Mouse (Mus musculus) midbrain, embryonic 15.5 days (tissue): ENCODE measurements at regions not wholly inside any gene's neighbourhood (a gene's known extent, or its start where the extent isn't known, plus 50 kb on each side); places are given as distances from the start of the nearest gene placed in this dataset.

ENCODE experiments used
- ATAC-seq: fragments of 200-750 bp; cut with Nextera tagmentation; replicated peaks from 2 replicates; pipeline ENCODE4 v1.8.0; 2017; ENCODE audit warnings: moderate TSS enrichment
- H3K27ac ChIP-seq: fragments of 300-500 bp; sonication (generic); 2 replicates; pipeline ENCODE4 v1.5.1; 2015; ENCODE audit warnings: mild to moderate bottlenecking, inconsistent platforms
- H3K27me3 ChIP-seq: fragments of 300-500 bp; sonication (generic); replicated peaks from 2 replicates; pipeline ENCODE4 v1.6.1; 2015; ENCODE audit warnings: inconsistent platforms
- H3K36me3 ChIP-seq: fragments of 300-500 bp; sonication (generic); replicated peaks from 2 replicates; pipeline ENCODE4 v1.6.1; 2015; ENCODE audit warnings: inconsistent platforms
- H3K4me1 ChIP-seq: fragments of 300-500 bp; sonication (generic); 2 replicates; pipeline ENCODE4 v1.6.1; 2015; ENCODE audit warnings: inconsistent platforms
- H3K4me2 ChIP-seq: fragments of 300-500 bp; sonication (generic); 2 replicates; pipeline ENCODE4 v1.6.1; 2015; ENCODE audit warnings: inconsistent platforms, mild to moderate bottlenecking, moderate library complexity
- H3K4me3 ChIP-seq: fragments of 300-500 bp; sonication (generic); 2 replicates; pipeline ENCODE4 v1.5.1; 2015; ENCODE audit warnings: mild to moderate bottlenecking, inconsistent platforms
- H3K9ac ChIP-seq: fragments of 300-500 bp; sonication (generic); 2 replicates; pipeline ENCODE4 v1.6.1; 2015; ENCODE audit warnings: mild to moderate bottlenecking, inconsistent platforms
- H3K9me3 ChIP-seq: fragments of 300-500 bp; sonication (generic); 2 replicates; pipeline ENCODE4 v1.6.1; 2016; ENCODE audit warnings: inconsistent platforms
- WGBS: fragments of 180-500 bp; shearing (Covaris S2); methylation state at CpG from one replicate; pipeline ENCODE4 v1.1.7; 2015; ENCODE audit warnings: mixed read lengths; 5-methylcytosine and 5-hydroxymethylcytosine counted together

DNA sequence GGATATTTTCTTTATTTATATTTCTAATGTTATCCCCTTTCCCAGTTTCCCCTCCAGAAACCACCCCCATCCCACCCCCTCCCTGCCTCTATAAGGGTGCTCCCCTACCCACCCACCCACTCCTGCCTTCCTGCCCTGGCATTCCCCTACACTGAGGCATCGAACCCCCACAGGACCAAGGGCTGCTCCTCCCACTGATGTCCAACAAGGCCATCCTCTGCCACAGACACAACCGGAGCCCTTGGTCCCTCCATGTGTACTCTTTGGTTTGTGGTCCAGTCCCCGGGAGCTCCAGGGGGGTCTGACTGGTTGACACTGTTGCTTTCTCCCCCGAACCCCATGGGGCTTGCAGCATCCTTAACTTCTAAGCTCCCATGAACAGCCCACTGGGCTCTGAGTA, 688.4 kb downstream of the Basp1 start:
- H3K4me2 ChIP-seq, result no peak overlapping the region
- no peaks in the 10 kb centered on the region for H3K4me1 ChIP-seq
- 84% methylated on average over 4 of the region's 4 CpGs for WGBS
- no peak overlapping the region for H3K27ac ChIP-seq
- no peaks in the 10 kb centered on the region for H3K36me3 ChIP-seq
- no peaks in the 10 kb centered on the region for H3K27me3 ChIP-seq
- H3K4me3 ChIP-seq, result no peak overlapping the region
- ATAC-seq, result no peak
- H3K9me3 ChIP-seq, result no peaks in the 10 kb centered on the region
- no peak overlapping the region for H3K9ac ChIP-seq

- peak; percentile 87 for ATAC-seq
Observed at GRCm38 (mm10) chr15:24724664-24725063, 688.9 kb downstream of the Basp1 start.

DNA sequence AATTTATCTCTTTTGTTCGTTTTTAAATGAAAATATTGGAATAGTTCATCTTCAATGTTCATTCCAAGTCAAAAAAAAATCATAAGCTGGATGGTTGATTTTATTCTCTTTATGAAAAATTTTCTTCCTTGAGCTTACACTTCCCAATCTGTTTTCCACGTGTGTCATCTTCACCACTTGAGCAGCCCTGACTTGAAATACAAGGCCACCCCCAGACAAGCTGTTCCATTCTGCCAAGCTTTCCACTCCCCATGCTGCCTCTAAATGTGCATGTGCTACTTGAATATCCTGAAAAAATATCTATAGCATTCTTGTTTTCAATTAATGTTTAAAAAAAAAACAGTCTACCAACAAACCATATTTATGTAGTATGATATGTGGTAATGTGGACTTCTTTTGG, 693.2 kb downstream of the Basp1 start:
- H3K9me3 ChIP-seq, result no peaks in the 10 kb centered on the region
- no peak overlapping the region for H3K27ac ChIP-seq
- no peaks in the 10 kb centered on the region for H3K36me3 ChIP-seq
- H3K27me3 ChIP-seq, result no peaks in the 10 kb centered on the region
- no peak for ATAC-seq
- H3K4me1 ChIP-seq, result no peaks in the 10 kb centered on the region
- no peak overlapping the region for H3K4me3 ChIP-seq
- H3K9ac ChIP-seq, result no peak overlapping the region
- 75% methylated on average over 2 of the region's 2 CpGs for WGBS
- no peak overlapping the region for H3K4me2 ChIP-seq

More at GRCm38 (mm10) chr15:24724664-24725063, 688.9 kb downstream of the Basp1 start:
- H3K9ac ChIP-seq, result no peak overlapping the region
- H3K9me3 ChIP-seq, result no peaks in the 10 kb centered on the region
- no peaks in the 10 kb centered on the region for H3K27me3 ChIP-seq
- no peak overlapping the region for H3K4me2 ChIP-seq
- H3K27ac ChIP-seq, result no peak overlapping the region
- H3K36me3 ChIP-seq, result no peaks in the 10 kb centered on the region
- H3K4me1 ChIP-seq, result no peaks in the 10 kb centered on the region
- H3K4me3 ChIP-seq, result no peak overlapping the region
- WGBS, result 43% methylated on average over 4 of the region's 4 CpGs

GRCm38 (mm10) chr15:24682167-24682566, 731.4 kb downstream of the Basp1 start:
- no peak overlapping the region for H3K27ac ChIP-seq
- H3K36me3 ChIP-seq, result no peaks in the 10 kb centered on the region
- no peaks in the 10 kb centered on the region for H3K9me3 ChIP-seq
- 76% methylated on average over 4 of the region's 4 CpGs for WGBS
- H3K27me3 ChIP-seq, result no peaks in the 10 kb centered on the region
- no peak overlapping the region for H3K4me2 ChIP-seq
- no peak for ATAC-seq
- H3K4me1 ChIP-seq, result no peaks in the 10 kb centered on the region
- H3K9ac ChIP-seq, result no peak overlapping the region
- H3K4me3 ChIP-seq, result no peak overlapping the region

GRCm38 (mm10) chr15:24648938-24649337, 764.6 kb downstream of the Basp1 start:
- no peak overlapping the region for H3K4me2 ChIP-seq
- no peaks in the 10 kb centered on the region for H3K27me3 ChIP-seq
- no peaks in the 10 kb centered on the region for H3K4me1 ChIP-seq
- H3K27ac ChIP-seq, result no peak overlapping the region
- 83% methylated on average over 1 of the region's 1 CpGs for WGBS
- H3K36me3 ChIP-seq, result no peaks in the 10 kb centered on the region
- peak; percentile 76 for ATAC-seq
- H3K9me3 ChIP-seq, result no peaks in the 10 kb centered on the region
- no peak overlapping the region for H3K9ac ChIP-seq
- no peak overlapping the region for H3K4me3 ChIP-seq

GRCm38 (mm10) chr15:24635620-24636019, 777.9 kb downstream of the Basp1 start:
- Histone ChIP-seq H3K27ac (no peak overlapping the region), H3K4me3 (no peak overlapping the region), H3K9me3 (no peaks in the 10 kb centered on the region), H3K4me2 (no peak overlapping the region), H3K9ac (no peak overlapping the region), H3K27me3 (no peaks in the 10 kb centered on the region), H3K4me1 (no peaks in the 10 kb centered on the region), H3K36me3 (no peaks in the 10 kb centered on the region)
- no peak for ATAC-seq
- 22% methylated on average over 2 of the region's 2 CpGs for WGBS

DNA sequence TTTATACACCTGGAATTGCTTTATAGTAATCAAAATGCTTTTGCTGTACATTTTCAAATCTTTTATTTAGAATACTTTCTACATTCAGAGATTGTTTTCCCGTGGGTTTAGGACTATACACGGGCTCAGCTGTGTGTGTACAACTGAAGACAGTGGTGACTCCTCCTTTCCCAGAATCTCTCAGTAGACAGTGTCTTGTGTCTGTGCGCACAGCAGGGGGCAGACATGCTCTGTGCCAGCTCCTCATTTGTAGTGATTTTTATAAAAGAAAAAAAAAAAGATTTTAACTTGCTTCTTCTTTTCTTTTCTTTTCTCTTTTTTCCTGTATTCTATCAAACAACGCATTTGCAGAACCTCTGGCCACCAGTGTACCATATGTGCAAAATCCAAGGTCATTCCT, 817.3 kb downstream of the Basp1 start:
- no peak overlapping the region for H3K4me3 ChIP-seq
- H3K9ac ChIP-seq, result no peak overlapping the region
- no peaks in the 10 kb centered on the region for H3K27me3 ChIP-seq
- WGBS, result 31% methylated on average over 4 of the region's 4 CpGs
- ATAC-seq, result peak; percentile 88
- H3K9me3 ChIP-seq, result no peaks in the 10 kb centered on the region
- H3K4me1 ChIP-seq, result peaks cover 4% of the 10 kb centered on the region; the same call in 1 of the 2 replicates
- no peaks in the 10 kb centered on the region for H3K36me3 ChIP-seq
- no peak overlapping the region for H3K4me2 ChIP-seq
- H3K27ac ChIP-seq, result no peak overlapping the region

DNA sequence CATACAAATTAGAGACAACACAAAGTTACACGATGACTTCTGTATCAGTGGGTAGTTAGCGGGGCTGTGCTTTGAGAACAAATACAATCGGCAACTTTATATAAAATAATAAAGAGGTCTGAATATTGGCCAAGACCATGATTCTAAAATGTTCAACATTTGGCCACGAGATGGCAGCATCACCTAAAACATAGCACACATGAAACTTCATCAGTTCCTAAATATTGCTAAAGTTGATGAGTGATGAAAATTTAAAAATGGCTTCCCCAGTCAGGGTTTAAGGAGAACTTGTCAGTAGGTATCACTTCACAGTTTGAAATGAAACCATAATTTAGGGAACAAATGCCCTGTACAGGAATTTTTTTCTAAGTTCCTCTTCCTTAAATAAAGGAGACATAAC, 824.6 kb downstream of the Basp1 start:
- peak; percentile 42; the same call in 1 of the 2 replicates for ATAC-seq
- no peak overlapping the region for H3K4me2 ChIP-seq
- WGBS, result 22% methylated on average over 4 of the region's 4 CpGs
- no peaks in the 10 kb centered on the region for H3K4me1 ChIP-seq
- H3K27me3 ChIP-seq, result no peaks in the 10 kb centered on the region
- H3K9me3 ChIP-seq, result no peaks in the 10 kb centered on the region
- H3K4me3 ChIP-seq, result no peak overlapping the region
- H3K9ac ChIP-seq, result no peak overlapping the region
- no peaks in the 10 kb centered on the region for H3K36me3 ChIP-seq
- no peak overlapping the region for H3K27ac ChIP-seq

GRCm38 (mm10) chr15:24566981-24567380, 846.6 kb downstream of the Basp1 start:
- Histone ChIP-seq H3K4me2 (no peak overlapping the region), H3K27ac (peak overlapping the region; percentile 51; the same call in 1 of the 2 replicates), H3K4me1 (peaks cover 6% of the 10 kb centered on the region), H3K9ac (no peak overlapping the region), H3K4me3 (no peak overlapping the region), H3K36me3 (no peaks in the 10 kb centered on the region), H3K9me3 (no peaks in the 10 kb centered on the region), H3K27me3 (no peaks in the 10 kb centered on the region)
- ATAC-seq, result peak; percentile 94
- WGBS, result 3% methylated on average over 3 of the region's 3 CpGs

DNA sequence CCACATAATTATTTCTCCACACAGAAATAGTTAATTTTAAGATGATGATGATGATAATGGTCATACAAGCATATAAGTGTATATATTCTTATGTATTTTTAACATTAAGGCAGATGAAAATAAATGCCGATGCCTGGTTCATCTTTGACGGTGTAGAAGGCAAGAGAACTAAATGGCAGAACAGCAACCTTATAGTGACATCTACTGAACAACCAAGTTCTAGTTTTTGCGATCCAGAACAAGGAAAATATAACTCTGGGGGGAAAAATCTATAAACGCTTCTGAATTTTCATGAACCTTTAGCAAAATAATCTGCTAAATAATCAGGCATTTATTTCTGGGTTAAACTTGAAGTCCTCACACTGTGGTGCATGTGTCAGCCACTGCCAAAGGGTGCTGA, 856.8 kb downstream of the Basp1 start:
- Histone ChIP-seq H3K9ac (no peak overlapping the region), H3K4me1 (no peaks in the 10 kb centered on the region), H3K27ac (no peak overlapping the region), H3K36me3 (no peaks in the 10 kb centered on the region), H3K27me3 (no peaks in the 10 kb centered on the region), H3K4me2 (no peak overlapping the region), H3K9me3 (no peaks in the 10 kb centered on the region), H3K4me3 (no peak overlapping the region)
- WGBS, result 87% methylated on average over 4 of the region's 4 CpGs
- no peak for ATAC-seq

- no peaks in the 10 kb centered on the region for H3K36me3 ChIP-seq
- H3K4me1 ChIP-seq, result no peaks in the 10 kb centered on the region
- no peak overlapping the region for H3K9ac ChIP-seq
- H3K9me3 ChIP-seq, result no peaks in the 10 kb centered on the region
- no peak overlapping the region for H3K27ac ChIP-seq
- ATAC-seq, result no peak
- 95% methylated on average over 3 of the region's 3 CpGs for WGBS
- H3K27me3 ChIP-seq, result no peaks in the 10 kb centered on the region
- H3K4me2 ChIP-seq, result no peak overlapping the region
- no peak overlapping the region for H3K4me3 ChIP-seq
Observed at GRCm38 (mm10) chr15:24550108-24550507, 863.5 kb downstream of the Basp1 start.

- H3K27ac ChIP-seq, result no peak overlapping the region
- no peaks in the 10 kb centered on the region for H3K4me1 ChIP-seq
- no peak for ATAC-seq
- no peaks in the 10 kb centered on the region for H3K36me3 ChIP-seq
- WGBS, result 71% methylated on average over 3 of the region's 3 CpGs
- no peaks in the 10 kb centered on the region for H3K27me3 ChIP-seq
- no peak overlapping the region for H3K4me3 ChIP-seq
- H3K9me3 ChIP-seq, result no peaks in the 10 kb centered on the region
- no peak overlapping the region for H3K9ac ChIP-seq
- H3K4me2 ChIP-seq, result no peak overlapping the region
Observed at GRCm38 (mm10) chr15:24530065-24530464, 883.5 kb downstream of the Basp1 start.

DNA sequence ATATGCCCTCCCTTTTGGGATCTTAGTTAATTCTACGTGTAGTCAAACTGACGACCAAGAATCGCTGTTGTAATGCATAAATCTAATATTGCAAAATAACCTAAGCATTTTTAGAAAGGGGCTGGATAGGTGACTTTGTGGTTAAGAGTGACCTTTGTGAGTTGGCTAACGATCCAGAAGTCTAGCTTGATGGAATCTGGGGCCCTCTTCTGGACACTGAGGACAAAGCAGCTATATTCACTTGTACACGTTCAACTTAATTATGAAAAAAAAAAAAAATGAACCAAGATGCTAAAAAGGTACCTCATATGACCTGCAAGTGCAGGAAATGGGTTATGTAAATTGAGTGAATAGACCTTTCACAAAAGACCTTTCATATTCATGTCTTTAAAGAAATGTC, 886.2 kb downstream of the Basp1 start:
- H3K27me3 ChIP-seq, result no peaks in the 10 kb centered on the region
- no peak overlapping the region for H3K9ac ChIP-seq
- H3K4me1 ChIP-seq, result no peaks in the 10 kb centered on the region
- H3K4me2 ChIP-seq, result no peak overlapping the region
- no peaks in the 10 kb centered on the region for H3K36me3 ChIP-seq
- WGBS, result 87% methylated on average over 5 of the region's 5 CpGs
- ATAC-seq, result no peak
- no peak overlapping the region for H3K27ac ChIP-seq
- H3K4me3 ChIP-seq, result no peak overlapping the region
- no peaks in the 10 kb centered on the region for H3K9me3 ChIP-seq

DNA sequence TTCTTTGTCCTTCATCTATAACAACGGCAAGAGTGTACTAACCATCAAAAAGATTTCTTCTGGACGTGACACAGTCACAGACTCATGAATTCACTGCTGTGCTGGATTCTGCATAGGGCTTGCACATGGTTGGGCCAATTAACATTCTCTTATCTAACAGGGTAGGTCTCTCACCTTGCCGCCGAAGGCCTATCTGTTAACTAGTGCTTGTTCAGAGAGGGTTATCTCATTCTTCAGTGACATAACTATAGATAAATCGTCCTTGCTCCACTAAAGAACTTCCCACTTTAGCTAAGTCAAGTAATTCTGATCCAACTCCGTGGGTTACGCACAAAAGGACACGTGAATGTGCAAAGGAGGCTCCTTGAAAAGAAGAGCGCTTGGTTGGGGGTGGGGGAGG, 899.6 kb downstream of the Basp1 start:
- no peak overlapping the region for H3K4me2 ChIP-seq
- no peaks in the 10 kb centered on the region for H3K4me1 ChIP-seq
- WGBS, result 86% methylated on average over 9 of the region's 9 CpGs
- H3K36me3 ChIP-seq, result no peaks in the 10 kb centered on the region
- no peak overlapping the region for H3K27ac ChIP-seq
- no peak overlapping the region for H3K9ac ChIP-seq
- ATAC-seq, result no peak
- H3K9me3 ChIP-seq, result no peaks in the 10 kb centered on the region
- H3K4me3 ChIP-seq, result no peak overlapping the region
- no peaks in the 10 kb centered on the region for H3K27me3 ChIP-seq
